Mouse (Mus musculus) kidney, postnatal 14 days (tissue): ENCODE data around the gene Trpc7.
A peak's percentile ranks its signal among the peaks of the same experiment; 100 is the strongest.

ENCODE experiments used
- DNase-seq: peaks from one replicate; pipeline ENCODE4 v3.0.0; 2022; ENCODE audit warnings: mixed read lengths

Gene Trpc7

DNA sequence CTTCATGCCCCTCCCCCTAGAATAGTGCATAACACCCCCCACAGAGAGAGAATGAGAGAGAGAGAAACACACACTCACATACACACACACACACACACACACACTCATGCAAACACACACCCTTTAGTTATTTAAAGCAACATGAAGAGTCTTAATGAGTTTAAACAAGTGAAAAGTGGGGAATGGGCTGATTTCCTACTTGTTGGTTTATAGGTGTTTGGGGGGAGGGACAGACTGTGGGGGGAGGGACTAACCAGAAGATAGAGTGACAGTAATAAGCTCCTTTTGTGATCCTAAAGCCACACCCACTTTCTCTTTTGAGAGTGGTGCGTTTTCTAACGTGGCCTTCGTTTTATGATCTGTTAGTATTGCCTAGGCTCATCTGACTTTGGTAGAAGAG, at the start of gene Trpc7:
TSS of gene Trpc7 (minus strand) at position 101 of the 400 bp plus-strand sequence.
- no peak for DNase-seq

- no peak for DNase-seq
These were observed 43.5 kb upstream of the Trpc7 start for GRCm38 (mm10) chr13:56939261-56939660.

DNA sequence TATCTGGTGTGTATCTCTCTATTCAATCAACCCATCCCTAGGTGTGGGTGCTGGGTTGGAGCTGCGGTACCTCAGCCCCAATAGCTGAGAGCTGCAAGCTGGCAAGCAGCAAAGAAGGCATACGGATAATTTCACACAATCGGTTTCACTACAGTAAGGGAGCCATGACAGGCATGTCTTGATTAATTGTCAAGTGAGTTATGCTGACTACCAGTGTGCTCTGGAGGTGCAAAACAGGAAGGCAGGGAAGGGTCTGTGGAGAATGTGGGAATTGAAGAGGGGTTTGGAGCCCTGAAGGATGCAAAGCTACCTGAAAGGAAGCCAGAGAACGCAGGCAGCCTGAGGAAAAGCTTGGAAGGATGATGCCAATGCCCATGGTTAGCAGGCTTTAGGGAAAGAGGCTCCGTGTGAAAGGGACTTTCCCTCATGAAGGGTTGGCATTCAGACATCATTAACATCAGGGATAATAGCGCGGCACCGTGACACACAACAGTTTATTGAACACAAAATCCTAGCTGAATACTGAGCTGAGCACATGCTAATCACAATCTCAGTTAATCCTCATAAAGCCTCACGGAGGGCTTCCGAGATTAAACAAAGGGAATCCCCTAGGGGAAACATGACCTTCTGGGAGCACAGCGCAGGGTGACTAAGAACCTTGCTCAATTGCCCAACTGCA, 38.2 kb upstream of the Trpc7 start:
- DNase-seq = no peak

GRCm38 (mm10) chr13:56930421-56930820, 34.6 kb upstream of the Trpc7 start:
- DNase-seq = no peak

- DNase-seq = no peak
These were observed 27.2 kb upstream of the Trpc7 start for GRCm38 (mm10) chr13:56922976-56923375.

GRCm38 (mm10) chr13:56921251-56921650, 25.5 kb upstream of the Trpc7 start:
- DNase-seq = no peak

GRCm38 (mm10) chr13:56914721-56915120, 18.9 kb upstream of the Trpc7 start:
- DNase-seq = no peak

- DNase-seq = no peak
These were observed 15.3 kb upstream of the Trpc7 start for GRCm38 (mm10) chr13:56911093-56911492.

GRCm38 (mm10) chr13:56895386-56895785, 407 bp downstream of the Trpc7 start:
- peak; percentile 60 for DNase-seq

- DNase-seq = no peak
These were observed 1.2 kb downstream of the Trpc7 start for GRCm38 (mm10) chr13:56894543-56894942.

DNA sequence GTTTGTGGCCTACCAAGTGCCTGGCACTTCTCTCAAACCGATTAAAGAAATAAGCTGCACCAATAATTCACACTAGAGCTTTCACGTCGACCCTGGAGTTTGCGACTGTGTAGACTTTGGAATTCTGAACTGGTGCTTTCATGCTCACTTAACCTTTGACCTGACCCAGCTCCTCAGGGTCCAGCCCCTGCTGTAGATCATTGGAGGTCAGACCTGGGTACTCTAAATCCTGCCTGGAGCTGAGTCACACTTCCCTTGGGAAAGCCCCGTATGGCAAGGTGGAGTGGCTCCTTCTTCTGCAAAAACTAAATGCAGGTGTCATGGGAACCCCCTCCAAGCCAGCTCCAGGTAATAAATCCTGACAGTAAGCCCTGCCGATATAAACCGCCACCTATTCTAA, 5.9 kb downstream of the Trpc7 start:
- DNase-seq = no peak

DNA sequence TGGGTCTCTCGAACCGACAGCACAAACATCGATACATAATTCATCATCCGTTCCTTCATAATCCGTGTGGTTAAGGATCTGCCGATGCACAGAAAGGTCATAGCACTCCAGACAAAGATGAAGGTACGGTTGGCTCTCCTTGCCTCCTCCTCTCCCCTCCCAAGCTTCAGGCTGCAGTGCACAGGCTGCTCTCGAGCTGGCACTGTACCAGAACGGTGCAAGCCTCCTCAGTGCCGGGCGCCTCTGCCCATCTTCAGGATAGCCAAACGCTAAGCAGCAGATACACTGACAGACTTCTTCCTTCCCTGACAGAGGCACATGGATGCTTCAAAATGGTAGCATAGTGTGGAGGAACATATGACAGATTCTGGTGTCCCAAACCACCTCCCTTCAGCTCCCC, 12.9 kb downstream of the Trpc7 start:
- DNase-seq = no peak

DNA sequence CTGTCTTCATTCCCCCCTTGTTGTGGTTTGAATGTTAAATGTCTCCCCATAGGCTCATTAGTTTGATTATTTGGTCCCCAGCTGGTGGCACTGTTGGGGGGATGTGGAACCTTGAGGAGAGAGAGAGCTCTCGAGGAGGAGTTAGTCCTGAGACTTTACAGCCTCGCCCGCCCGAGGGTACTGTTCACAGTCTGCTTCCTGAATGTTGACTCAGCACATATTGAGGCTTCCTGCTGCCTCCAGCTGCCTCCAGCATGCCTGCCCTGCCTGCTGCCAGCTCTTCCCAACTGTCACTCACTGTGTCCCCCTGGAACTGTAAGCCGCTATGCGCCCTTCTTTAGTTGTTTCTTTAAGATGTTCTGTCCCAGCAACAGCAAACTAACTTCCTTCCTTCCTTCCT, 31.2 kb downstream of the Trpc7 start:
- DNase-seq = no peak

- DNase-seq = no peak
These were observed 33.8 kb downstream of the Trpc7 start for GRCm38 (mm10) chr13:56862011-56862410.

- no peak for DNase-seq
These were observed 41.3 kb downstream of the Trpc7 start for GRCm38 (mm10) chr13:56854506-56854905.

DNA sequence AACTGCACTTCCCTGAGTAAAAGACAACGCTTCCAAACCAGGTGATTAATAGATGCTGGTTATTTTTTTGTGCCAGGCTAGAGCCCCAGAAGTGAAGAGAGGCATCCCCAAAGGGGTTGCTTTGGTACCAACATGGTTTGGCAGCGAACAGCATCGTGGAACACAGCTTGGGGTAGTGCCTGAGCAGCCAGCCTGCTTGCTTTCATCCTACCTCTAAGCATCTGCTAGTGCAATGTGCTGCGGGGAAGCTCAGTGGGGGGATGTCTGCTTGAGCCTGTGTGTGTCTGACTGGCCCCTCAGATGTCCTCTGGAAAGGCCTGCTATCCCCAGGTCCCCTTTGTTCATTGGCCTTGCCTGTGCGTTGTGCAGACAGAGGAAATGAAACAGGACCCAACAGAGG, 42.4 kb downstream of the Trpc7 start:
- no peak for DNase-seq

- no peak for DNase-seq
These were observed 49.9 kb downstream of the Trpc7 start for GRCm38 (mm10) chr13:56845866-56846265.

DNA sequence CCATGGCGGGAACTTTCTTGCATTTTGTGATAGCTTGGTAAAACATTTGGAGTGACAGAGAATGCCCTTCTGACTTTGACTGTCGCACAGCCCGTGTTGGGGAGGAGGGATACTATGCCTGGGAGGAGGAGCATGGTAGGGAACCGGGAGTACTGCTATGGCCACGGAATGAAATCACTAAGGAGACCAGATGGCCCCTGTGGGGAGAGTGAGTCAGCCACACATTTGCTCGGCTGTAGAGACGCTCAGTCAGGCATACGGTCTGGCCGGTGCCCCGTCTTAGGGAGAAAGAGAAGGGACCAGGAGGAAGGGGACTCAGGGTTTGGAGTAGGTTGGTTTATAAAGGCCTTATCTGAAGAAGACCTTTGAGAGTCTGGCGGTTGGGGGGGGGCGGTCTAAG, 80.3 kb downstream of the Trpc7 start:
- DNase-seq = no peak

- peak; percentile 91 for DNase-seq
These were observed 88.9 kb downstream of the Trpc7 start for GRCm38 (mm10) chr13:56806776-56807490.

- DNase-seq = no peak
These were observed 90.7 kb downstream of the Trpc7 start for GRCm38 (mm10) chr13:56805131-56805530.

- no peak for DNase-seq
These were observed 98.3 kb downstream of the Trpc7 start for GRCm38 (mm10) chr13:56797459-56797858.

DNA sequence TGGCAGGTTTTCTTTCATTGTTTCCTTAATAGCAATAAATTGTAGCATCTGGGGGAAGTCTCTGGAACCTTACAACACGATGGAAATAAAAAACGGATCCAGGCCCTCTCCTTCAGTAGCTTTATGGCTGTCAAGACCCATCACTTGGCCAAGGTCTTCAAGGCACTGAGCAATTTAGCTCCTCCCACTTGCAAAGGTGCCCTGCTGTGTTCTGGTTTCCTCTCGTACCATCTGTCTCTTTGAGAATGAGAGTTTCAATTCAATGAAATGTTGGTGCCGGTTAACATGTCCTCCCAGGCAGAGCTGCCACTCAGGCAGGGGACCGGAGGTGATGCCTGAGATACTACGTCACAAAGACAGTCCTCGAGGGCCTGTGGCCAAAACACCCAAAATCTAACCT, 100.3 kb downstream of the Trpc7 start:
- DNase-seq = no peak

GRCm38 (mm10) chr13:56794441-56794840, 101.4 kb downstream of the Trpc7 start:
- no peak for DNase-seq

GRCm38 (mm10) chr13:56792844-56793243, 102.9 kb downstream of the Trpc7 start:
- no peak for DNase-seq

DNA sequence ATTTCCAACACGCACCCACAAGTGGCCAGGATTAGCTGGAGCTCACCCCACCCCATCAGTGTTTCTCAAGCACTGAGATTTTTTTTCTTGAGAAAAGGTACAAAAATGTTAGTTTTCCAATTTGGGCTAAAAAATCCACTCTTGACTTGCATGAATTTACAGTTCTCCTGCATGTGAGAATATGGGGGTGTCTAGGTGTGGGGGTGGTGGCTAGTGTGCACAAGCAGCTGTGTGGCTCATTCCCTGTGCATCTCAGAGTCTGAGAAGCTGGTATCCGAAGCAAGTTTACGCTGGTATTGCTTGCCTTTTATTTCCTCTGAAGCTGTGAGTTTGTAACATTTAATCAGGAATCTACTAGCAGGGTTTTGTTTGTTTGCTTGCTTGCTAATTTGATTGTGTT, 105.1 kb downstream of the Trpc7 start:
- no peak for DNase-seq
